Mouse (Mus musculus) lung, postnatal 0 days (tissue): ENCODE measurements around the gene Mmp11. TPM values are rescaled to one million over a fixed set of nuclear protein-coding genes. Genes with fewer than 3 reads are reported as not detected.
A peak's percentile ranks its signal among the peaks of the same experiment; 100 is the strongest.
"Not testable (repeated sequence)": the region's sequence is repeated elsewhere in the genome, so short reads cannot be mapped to it uniquely, and the experiment has no call there.

ENCODE experiments used
- ATAC-seq: fragments of 200-750 bp; cut with Nextera tagmentation; 2 replicates; pipeline ENCODE4 v1.8.0; 2017; ENCODE audit warnings: moderate library complexity
- DNase-seq: peaks from one replicate; pipeline ENCODE4 v3.0.0-alpha.2; 2016; ENCODE audit warnings: low spot score
- H3K27ac ChIP-seq: fragments of 300-500 bp; sonication (generic); 2 replicates; pipeline ENCODE4 v1.5.1; 2014; ENCODE audit warnings: antibody characterized with exemption, mild to moderate bottlenecking, low read length, mixed read lengths
- H3K27me3 ChIP-seq: fragments of 300-500 bp; sonication (generic); replicated peaks from 2 replicates; pipeline ENCODE4 v1.6.1; 2014; ENCODE audit warnings: low read length, mixed read lengths; ENCODE audit not compliant: insufficient read depth
- H3K36me3 ChIP-seq: fragments of 300-500 bp; sonication (generic); 2 replicates; pipeline ENCODE4 v1.6.1; 2014; ENCODE audit warnings: low read length, mixed read lengths; ENCODE audit not compliant: insufficient read depth
- H3K4me1 ChIP-seq: fragments of 300-500 bp; sonication (generic); 2 replicates; pipeline ENCODE4 v1.6.1; 2014; ENCODE audit warnings: antibody characterized with exemption, low read depth, low read length, mixed read lengths; ENCODE audit not compliant: insufficient read depth
- H3K4me2 ChIP-seq: fragments of 300-500 bp; sonication (generic); replicated peaks from 2 replicates; pipeline ENCODE4 v1.6.1; 2014; ENCODE audit warnings: low read depth, mild to moderate bottlenecking, low read length, moderate library complexity, mixed read lengths
- H3K4me3 ChIP-seq: fragments of 300-500 bp; sonication (generic); 2 replicates; pipeline ENCODE4 v1.5.1; 2014; ENCODE audit warnings: low read depth, low read length
- H3K9ac ChIP-seq: fragments of 300-500 bp; sonication (generic); replicated peaks from 2 replicates; pipeline ENCODE4 v1.6.1; 2014; ENCODE audit warnings: low read depth, mild to moderate bottlenecking
- H3K9me3 ChIP-seq: fragments of 300-500 bp; sonication (generic); 2 replicates; pipeline ENCODE4 v1.6.1; 2016; ENCODE audit warnings: low read length, mixed read lengths
- CTCF ChIP-seq: IDR thresholded peaks from 2 replicates; pipeline ENCODE4 v1.5.1; 2016; ENCODE audit warnings: antibody characterized with exemption, mild to moderate bottlenecking
- EP300 ChIP-seq: IDR thresholded peaks from 2 replicates; pipeline ENCODE4 v1.6.1; 2016; ENCODE audit warnings: antibody characterized with exemption, mild to moderate bottlenecking, control low read depth
- WGBS: fragments of 180-500 bp; shearing (Covaris S2); extraction: QIAGEN DNeasy Blood & Tissue Kit; methylation state at CpG from one replicate; pipeline ENCODE4 v1.1.7; 2014; 5-methylcytosine and 5-hydroxymethylcytosine counted together
- polyA plus RNA-seq: library from polyadenylated mRNA; unstranded; fragments of >200 nt; fragmentation: Nextera tagmentation; extraction: Ambion mirVana; gene quantifications from 2 replicates; pipeline ENCODE4 v1.2.1, GENCODE M21; 2015

Gene Mmp11
- polyA plus RNA-seq, 1 experiment from 2014 or later, result 118 TPM

- ATAC-seq, result no peak
- Histone ChIP-seq H3K9ac (no peak overlapping the region), H3K4me2 (no peak overlapping the region), H3K27me3 (no peaks in the 10 kb centered on the region), H3K4me3 (no peak overlapping the region), H3K36me3 (0 out of 2 replicates have a peak, but pooled peaks cover 13% of the 10 kb centered on the region), H3K9me3 (no peaks in the 10 kb centered on the region), H3K27ac (no peak overlapping the region), H3K4me1 (peaks cover 12% of the 10 kb centered on the region; the same call in 1 of the 2 replicates)
- TF ChIP-seq EP300 (no peak), CTCF (no peak)
- WGBS, result 91% methylated on average over 5 of the region's 5 CpGs
- DNase-seq, result no peak
These were observed 40.6 kb downstream of the Mmp11 start for GRCm38 (mm10) chr10:75895730-75896129.

- Histone ChIP-seq H3K9me3 (no peaks in the 10 kb centered on the region), H3K27ac (no peak overlapping the region), H3K27me3 (no peaks in the 10 kb centered on the region), H3K4me1 (peaks cover 12% of the 10 kb centered on the region; the same call in 1 of the 2 replicates), H3K36me3 (0 out of 2 replicates have a peak, but pooled peaks cover 13% of the 10 kb centered on the region), H3K4me2 (no peak overlapping the region), H3K4me3 (no peak overlapping the region), H3K9ac (no peak overlapping the region)
- WGBS, result 62% methylated on average over 6 of the region's 6 CpGs
- ATAC-seq, result no peak
- TF ChIP-seq EP300, result no peak
- no peak for TF ChIP-seq CTCF
- no peak for DNase-seq
These were observed 41.7 kb downstream of the Mmp11 start for GRCm38 (mm10) chr10:75894601-75895000.

GRCm38 (mm10) chr10:75893089-75893750 is 43.1 kb downstream of the Mmp11 start, which contains the start of gene Derl3:
TSS of gene Derl3 (plus strand) at chr10:75893413.
- H3K4me1 ChIP-seq, result peaks cover 8% of the 10 kb centered on the region; the same call in 1 of the 2 replicates
- peak; percentile 98 for DNase-seq
- H3K4me3 ChIP-seq, result peak within 1 kb of the TSS; percentile 23
- no peaks in the 10 kb centered on the region for H3K27me3 ChIP-seq
- no peak for TF ChIP-seq EP300
- TF ChIP-seq CTCF, result no peak
- peak within 1 kb of the TSS; percentile 71 for H3K4me2 ChIP-seq
- 2% methylated on average over 40 of the region's 51 CpGs for WGBS
- no peaks in the 10 kb centered on the region for H3K9me3 ChIP-seq
- H3K36me3 ChIP-seq, result 0 out of 2 replicates have a peak, but pooled peaks cover 13% of the 10 kb centered on the region
- H3K9ac ChIP-seq, result 0 out of 2 replicates have a peak within 1 kb of the TSS, but pooled peaks have one; percentile 12
- no peak within 1 kb of the TSS for H3K27ac ChIP-seq
- ATAC-seq, result peak; percentile 99

- Histone ChIP-seq H3K9ac (no peak overlapping the region), H3K27ac (no peak overlapping the region), H3K4me1 (peaks cover 5% of the 10 kb centered on the region; the same call in 1 of the 2 replicates), H3K36me3 (no peaks in the 10 kb centered on the region), H3K27me3 (no peaks in the 10 kb centered on the region), H3K9me3 (no peaks in the 10 kb centered on the region), H3K4me2 (no peak overlapping the region), H3K4me3 (no peak overlapping the region)
- ATAC-seq (no peak), DNase-seq (no peak)
- TF ChIP-seq CTCF (no peak), EP300 (no peak)
- WGBS, result 44% methylated on average over 8 of the region's 8 CpGs
These were observed 46.7 kb downstream of the Mmp11 start for GRCm38 (mm10) chr10:75889406-75890153.

GRCm38 (mm10) chr10:75887504-75887903 is 48.8 kb downstream of the Mmp11 start:
- H3K27ac ChIP-seq, H3K4me2 ChIP-seq, H3K27me3 ChIP-seq, H3K9me3 ChIP-seq, H3K4me3 ChIP-seq, H3K4me1 ChIP-seq, DNase-seq, H3K9ac ChIP-seq, ATAC-seq, H3K36me3 ChIP-seq: not testable (repeated sequence)
- 88% methylated on average over 4 of the region's 5 CpGs for WGBS

GRCm38 (mm10) chr10:75884742-75885141 is 51.6 kb downstream of the Mmp11 start:
- DNase-seq (no peak), ATAC-seq (no peak)
- no peak for TF ChIP-seq EP300
- no peaks in the 10 kb centered on the region for H3K9me3 ChIP-seq
- no peak overlapping the region for H3K27ac ChIP-seq
- H3K36me3 ChIP-seq, result no peaks in the 10 kb centered on the region
- no peak overlapping the region for H3K4me2 ChIP-seq
- H3K9ac ChIP-seq, result no peak overlapping the region
- no peaks in the 10 kb centered on the region for H3K27me3 ChIP-seq
- H3K4me3 ChIP-seq, result no peak overlapping the region
- no peaks in the 10 kb centered on the region for H3K4me1 ChIP-seq
- WGBS, result 93% methylated on average over 8 of the region's 8 CpGs
